Mouse (Mus musculus) liver, embryonic 14.5 days (tissue): Measurements from ENCODE around the gene Gprc5a. TPM values are rescaled to one million over a fixed set of nuclear protein-coding genes. Genes with fewer than 3 reads are reported as not detected.

Experiments used
- ATAC-seq: fragments of 200-750 bp; cut with Nextera tagmentation; 2 replicates; pipeline ENCODE4 v1.8.0; 2017; ENCODE audit warnings: moderate number of reproducible peaks, mild to moderate bottlenecking, moderate library complexity; ENCODE audit not compliant: insufficient read depth
- DNase-seq, 3 experiments: peaks; one replicate each; pipeline ENCODE4 v3.0.0-alpha.2; 2012 to 2013; ENCODE audit warnings: low read depth in 3 of 3, low spot score in 3 of 3
- H3K27ac ChIP-seq: fragments of 300-500 bp; sonication (generic); 2 replicates; pipeline ENCODE4 v1.5.1; 2014; ENCODE audit warnings: moderate library complexity, mild to moderate bottlenecking, control low read depth, inconsistent platforms
- H3K27me3 ChIP-seq: fragments of 300-500 bp; sonication (generic); 2 replicates; pipeline ENCODE4 v1.6.1; 2014; ENCODE audit warnings: mild to moderate bottlenecking, low read length, moderate library complexity; ENCODE audit not compliant: control insufficient read depth, insufficient read depth
- H3K36me3 ChIP-seq: fragments of 300-500 bp; sonication (generic); replicated peaks from 2 replicates; pipeline ENCODE4 v1.6.1; 2014; ENCODE audit warnings: low read depth; ENCODE audit not compliant: control insufficient read depth, insufficient read depth
- H3K4me1 ChIP-seq, 2 experiments: fragments of 200-500 bp in 1 of 2; fragments of 300-500 bp in 1 of 2; sonication (generic) in 1 of 2; replicated peaks; 2 replicates each; pipeline ENCODE4 v1.6.1; 2012 to 2014; ENCODE audit warnings: antibody characterized with exemption in 1 of 2, inconsistent platforms in 1 of 2, low read length in 1 of 2; ENCODE audit not compliant: control insufficient read depth in 2 of 2, insufficient read depth in 2 of 2
- H3K4me2 ChIP-seq: fragments of 300-500 bp; sonication (generic); 2 replicates; pipeline ENCODE4 v1.6.1; 2014; ENCODE audit warnings: low read depth, mild to moderate bottlenecking, control low read depth, moderate library complexity
- H3K4me3 ChIP-seq, 2 experiments: fragments of 200-500 bp in 1 of 2; fragments of 300-500 bp in 1 of 2; sonication (generic) in 1 of 2; 2 replicates each; pipeline ENCODE4 v1.5.1; 2012 to 2014; ENCODE audit warnings: low read depth in 2 of 2, low read length in 2 of 2, mild to moderate bottlenecking in 2 of 2, control low read depth in 1 of 2, inconsistent platforms in 1 of 2, moderate library complexity in 1 of 2; ENCODE audit not compliant: insufficient read depth in 1 of 2
- H3K9ac ChIP-seq: fragments of 300-500 bp; sonication (generic); replicated peaks from 2 replicates; pipeline ENCODE4 v1.6.1; 2014; ENCODE audit warnings: mild to moderate bottlenecking, control low read depth, moderate library complexity
- H3K9me3 ChIP-seq: fragments of 300-500 bp; sonication (generic); 2 replicates; pipeline ENCODE4 v1.6.1; 2016; ENCODE audit warnings: low read length, mixed read lengths; ENCODE audit not compliant: control insufficient read depth
- CTCF ChIP-seq: IDR thresholded peaks from 2 replicates; pipeline ENCODE4 v1.5.1; 2016; ENCODE audit warnings: antibody characterized with exemption, low read depth, control low read depth
- EP300 ChIP-seq: IDR thresholded peaks from 2 replicates; pipeline ENCODE4 v1.6.1; 2016; ENCODE audit warnings: antibody characterized with exemption, low read depth
- WGBS: fragments of 180-500 bp; shearing (Covaris S2); extraction: QIAGEN DNeasy Blood & Tissue Kit; methylation state at CpG from one replicate; pipeline ENCODE4 v1.1.7; 2014; ENCODE audit not compliant: insufficient replicate concordance; 5-methylcytosine and 5-hydroxymethylcytosine counted together
- polyA plus RNA-seq, 2 experiments: library from polyadenylated mRNA; depleted of rRNA in 1 of 2; stranded (reverse) in 1 of 2; unstranded in 1 of 2; fragments of >200 nt; fragmentation: Nextera tagmentation in 1 of 2; extraction: Ambion mirVana in 1 of 2; gene quantifications; 2 replicates each; pipeline versions ENCODE4 v1.2.1 to v1.2.3; 2012 to 2014

The Gprc5a gene
- 0.12 and 0.15 TPM in 2 replicates for polyA plus RNA-seq (2012; rRNA removed)
- 0.16 and 0.25 TPM in 2 replicates for polyA plus RNA-seq (2014; fragmentation: Nextera tagmentation; extraction: Ambion mirVana)

DNA sequence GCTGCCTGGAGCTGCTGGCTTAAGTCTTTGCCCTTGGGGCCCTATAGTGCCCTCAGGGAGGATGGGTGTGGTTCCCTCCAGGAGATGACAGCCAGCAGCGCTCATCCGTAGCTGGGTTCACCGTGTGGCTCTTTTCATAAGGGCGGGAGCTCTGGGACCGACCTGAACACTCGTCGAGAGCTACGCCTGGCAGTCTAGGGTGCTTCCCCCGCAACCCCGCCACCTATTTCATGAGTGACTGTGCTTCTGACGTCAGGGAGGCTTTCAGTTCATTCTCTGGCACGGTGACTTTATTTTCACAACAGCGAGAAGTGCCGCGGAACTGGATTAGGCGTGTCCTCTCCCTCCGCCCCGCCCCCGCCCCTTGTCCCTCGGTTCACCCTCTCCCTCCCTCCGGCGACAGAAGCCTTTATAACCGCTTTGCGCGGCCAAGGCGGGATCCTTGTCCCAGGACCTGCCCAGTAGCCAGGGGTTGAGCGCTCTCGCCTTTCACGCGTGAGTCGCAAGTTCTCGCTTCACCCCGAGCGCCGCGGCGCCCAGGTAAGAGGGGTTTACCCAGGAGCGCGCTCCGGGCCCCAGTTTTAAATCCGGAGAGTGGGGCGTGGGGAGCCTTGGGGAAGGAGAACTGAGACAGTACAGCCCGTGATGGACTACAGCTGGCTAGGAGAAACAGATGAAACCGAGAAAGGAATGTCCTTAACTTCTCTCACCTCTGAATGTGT is at the start of gene Gprc5a:
Gene Gprc5a (plus strand): TSS at position 416 of the 722 bp plus-strand sequence.
- peaks cover 5 to 6% of the 10 kb centered on the region in 2 experiments for H3K4me1 ChIP-seq
- no peaks in the 10 kb centered on the region for H3K9me3 ChIP-seq
- H3K27me3 ChIP-seq: peaks cover 4% of the 10 kb centered on the region; the same call in 1 of the 2 replicates
- WGBS: under 1% methylated on average over 44 of the region's 44 CpGs
- peak within 1 kb of the TSS; percentile 48 to 54 for H3K4me3 ChIP-seq
- no peaks in the 10 kb centered on the region for H3K36me3 ChIP-seq
- peak; percentile 94 for ATAC-seq
- peak; percentile 43 to 59 (median 49) for DNase-seq
- H3K9ac ChIP-seq: peak within 1 kb of the TSS; percentile 52
- TF ChIP-seq CTCF (no peak), EP300 (no peak)
- no peak within 1 kb of the TSS for H3K27ac ChIP-seq
- H3K4me2 ChIP-seq: peak within 1 kb of the TSS; percentile 72

DNA sequence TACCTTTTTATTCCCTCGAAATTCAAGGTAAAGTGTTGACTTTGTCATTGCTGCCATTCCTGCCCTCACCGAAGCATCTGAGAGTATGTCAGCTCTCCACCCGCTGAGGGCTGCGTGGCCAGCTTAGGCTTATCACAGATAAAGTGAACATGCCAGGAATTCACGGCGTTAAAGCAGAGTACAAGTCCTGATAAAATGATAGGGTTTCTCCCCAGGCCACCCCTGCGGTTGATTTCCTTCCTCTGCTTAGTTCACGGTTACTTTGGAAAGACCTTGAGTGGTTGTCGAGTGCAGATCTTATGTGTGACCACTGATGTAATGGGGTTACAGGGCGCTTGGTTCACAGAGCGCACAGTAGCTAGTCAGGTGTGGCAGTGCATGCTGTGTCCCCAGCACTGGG is 48.2 kb upstream of the Gprc5a start:
- H3K4me2 ChIP-seq: no peak overlapping the region
- H3K4me3 ChIP-seq: no peak overlapping the region
- DNase-seq: no peak
- H3K36me3 ChIP-seq: peaks cover 82% of the 10 kb centered on the region
- ATAC-seq: peak; percentile 27; the same call in 1 of the 2 replicates
- H3K27me3 ChIP-seq: no peaks in the 10 kb centered on the region
- H3K27ac ChIP-seq: no peak overlapping the region
- no peaks in the 10 kb centered on the region for H3K9me3 ChIP-seq
- TF ChIP-seq CTCF (no peak), EP300 (no peak)
- no peak overlapping the region for H3K9ac ChIP-seq
- WGBS: 35% methylated on average over 11 of the region's 11 CpGs
- H3K4me1 ChIP-seq: peaks cover 3 to 4% of the 10 kb centered on the region in 2 experiments

DNA sequence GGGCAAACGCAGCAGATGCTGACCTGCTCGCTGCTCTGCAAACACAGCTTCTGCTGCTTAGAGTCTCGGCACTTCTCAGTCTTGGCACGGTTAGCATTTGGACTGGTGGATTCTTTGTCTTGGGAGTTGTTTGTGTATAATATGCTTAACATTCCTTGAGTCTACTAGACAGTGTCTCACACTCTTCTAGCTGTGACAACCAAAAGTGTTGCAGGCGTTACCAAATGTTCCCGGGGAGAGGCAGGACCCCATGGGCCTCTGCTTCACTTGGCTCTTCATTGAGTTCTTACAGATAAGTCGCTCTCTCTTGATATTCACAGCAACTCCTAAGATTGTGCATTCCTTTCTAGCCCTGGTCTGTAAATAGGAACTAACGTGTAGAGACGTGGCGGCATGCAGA is 45.9 kb upstream of the Gprc5a start:
- WGBS: 79% methylated on average over 10 of the region's 10 CpGs
- Histone ChIP-seq H3K4me2 (no peak overlapping the region), H3K36me3 (peaks cover 88% of the 10 kb centered on the region), H3K4me1 (no peaks in the 10 kb centered on the region), H3K4me3 (no peak overlapping the region), H3K27me3 (no peaks in the 10 kb centered on the region), H3K27ac (no peak overlapping the region), H3K9ac (no peak overlapping the region), H3K9me3 (no peaks in the 10 kb centered on the region)
- DNase-seq (no peak), ATAC-seq (no peak)
- TF ChIP-seq EP300 (no peak), CTCF (no peak)

- no peaks in the 10 kb centered on the region for H3K9me3 ChIP-seq
- no peak overlapping the region for H3K9ac ChIP-seq
- H3K4me2 ChIP-seq: no peak overlapping the region
- ATAC-seq (no peak), DNase-seq (no peak)
- TF ChIP-seq EP300: no peak
- TF ChIP-seq CTCF: no peak
- no peaks in the 10 kb centered on the region for H3K27me3 ChIP-seq
- H3K36me3 ChIP-seq: peaks cover 68% of the 10 kb centered on the region
- no peak overlapping the region for H3K4me3 ChIP-seq
- 72% methylated on average over 3 of the region's 3 CpGs for WGBS
- no peak overlapping the region for H3K27ac ChIP-seq
- no peaks in the 10 kb centered on the region for H3K4me1 ChIP-seq
Measured at GRCm38 (mm10) chr6:135021633-135022032, 43.8 kb upstream of the Gprc5a start.

DNA sequence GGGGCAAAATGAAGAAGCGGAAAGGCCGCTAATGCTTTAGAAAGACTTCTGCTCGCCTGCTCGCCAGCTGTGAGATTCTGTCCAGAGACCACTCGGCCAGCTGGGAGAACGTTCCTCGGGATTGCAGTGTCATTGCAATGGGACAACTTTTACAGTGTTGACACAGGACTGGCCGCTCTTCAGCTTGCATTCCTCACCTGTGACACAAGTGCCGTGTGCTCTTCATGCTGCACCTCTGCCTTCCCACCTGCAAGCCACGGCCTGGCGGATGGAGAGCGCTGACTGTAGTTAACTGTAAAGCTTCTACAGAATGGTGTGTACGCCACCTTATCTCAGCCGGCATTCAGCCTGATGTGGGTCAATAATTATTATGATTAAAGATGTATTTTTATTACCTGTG is 42.1 kb upstream of the Gprc5a start:
- H3K36me3 ChIP-seq: peaks cover 50% of the 10 kb centered on the region
- H3K9me3 ChIP-seq: no peaks in the 10 kb centered on the region
- WGBS: 82% methylated on average over 14 of the region's 14 CpGs
- H3K27ac ChIP-seq: no peak overlapping the region
- DNase-seq (no peak), ATAC-seq (no peak)
- H3K4me3 ChIP-seq: no peak overlapping the region
- no peak overlapping the region for H3K9ac ChIP-seq
- no peaks in the 10 kb centered on the region for H3K4me1 ChIP-seq
- H3K27me3 ChIP-seq: no peaks in the 10 kb centered on the region
- H3K4me2 ChIP-seq: no peak overlapping the region
- TF ChIP-seq CTCF (no peak), EP300 (no peak)
